Mouse (Mus musculus): ENCODE measurements around the gene Eif4g3. TPM values are rescaled to one million over a fixed set of nuclear protein-coding genes. Genes with fewer than 3 reads are reported as not detected.

Eif4g3 gene
- polyA plus RNA-seq (2012) = 81.1 and 118 TPM in 2 replicates

DNA sequence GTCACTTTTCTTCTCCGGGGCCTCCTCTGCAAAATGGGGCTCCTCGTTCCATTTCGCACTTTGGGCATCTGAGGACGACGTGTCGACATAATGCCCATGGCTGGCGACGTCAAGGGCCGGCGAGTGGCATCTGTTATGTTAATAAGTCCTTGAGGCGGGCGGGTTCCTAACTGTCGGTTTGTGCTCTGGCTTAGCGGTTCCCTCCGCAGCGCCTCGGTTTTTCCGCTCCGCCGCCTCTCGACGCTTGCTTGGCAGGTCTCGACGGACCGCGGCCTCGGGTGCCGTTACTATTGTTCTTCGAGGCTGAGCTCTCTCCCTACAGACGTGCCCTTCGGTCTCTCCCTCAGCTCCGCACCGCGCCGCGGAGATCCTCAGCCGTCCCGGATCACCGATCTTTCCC lies at the start of gene Eif4g3:
Eif4g3 (plus strand) TSS at position 133 of the 400 bp plus-strand sequence.

DNA sequence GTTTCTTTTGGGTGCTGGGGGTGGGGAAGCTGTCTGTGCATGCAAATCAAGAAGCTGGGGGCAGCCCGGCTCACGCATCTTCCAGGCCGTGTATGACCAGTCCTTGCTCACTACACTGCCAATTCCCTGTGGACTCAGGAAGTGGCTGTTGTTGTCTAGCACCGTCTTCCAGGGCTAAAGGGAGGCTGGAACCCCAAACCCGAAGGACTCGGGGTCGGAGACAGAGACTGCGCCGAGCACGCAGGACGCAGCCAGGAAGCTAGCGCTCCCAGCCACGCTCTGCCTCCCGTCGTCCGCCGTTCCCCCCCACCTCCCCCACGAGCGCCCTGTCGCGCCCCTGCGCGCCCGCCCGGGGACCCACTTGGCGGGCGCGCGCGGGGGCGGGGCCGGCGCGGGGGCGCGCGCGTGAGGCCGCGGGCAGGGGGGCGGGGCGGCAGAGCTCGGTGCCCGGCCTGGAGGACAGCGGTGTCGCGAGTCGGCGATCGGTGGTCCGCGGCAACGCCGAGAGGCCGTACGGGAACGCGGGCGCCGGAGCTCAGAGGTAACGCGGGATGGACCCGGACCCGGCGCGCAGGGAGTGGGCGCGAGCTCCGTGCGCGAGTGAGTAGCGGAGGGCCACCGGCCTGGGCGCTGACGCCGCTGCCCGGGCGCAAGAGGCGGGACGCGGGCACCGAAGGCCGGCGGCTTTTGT lies 223.5 kb downstream of the Eif4g3 start, which contains the start of gene Hp1bp3:
Hp1bp3 (plus strand) TSS at position 97 of the 691 bp plus-strand sequence.

DNA sequence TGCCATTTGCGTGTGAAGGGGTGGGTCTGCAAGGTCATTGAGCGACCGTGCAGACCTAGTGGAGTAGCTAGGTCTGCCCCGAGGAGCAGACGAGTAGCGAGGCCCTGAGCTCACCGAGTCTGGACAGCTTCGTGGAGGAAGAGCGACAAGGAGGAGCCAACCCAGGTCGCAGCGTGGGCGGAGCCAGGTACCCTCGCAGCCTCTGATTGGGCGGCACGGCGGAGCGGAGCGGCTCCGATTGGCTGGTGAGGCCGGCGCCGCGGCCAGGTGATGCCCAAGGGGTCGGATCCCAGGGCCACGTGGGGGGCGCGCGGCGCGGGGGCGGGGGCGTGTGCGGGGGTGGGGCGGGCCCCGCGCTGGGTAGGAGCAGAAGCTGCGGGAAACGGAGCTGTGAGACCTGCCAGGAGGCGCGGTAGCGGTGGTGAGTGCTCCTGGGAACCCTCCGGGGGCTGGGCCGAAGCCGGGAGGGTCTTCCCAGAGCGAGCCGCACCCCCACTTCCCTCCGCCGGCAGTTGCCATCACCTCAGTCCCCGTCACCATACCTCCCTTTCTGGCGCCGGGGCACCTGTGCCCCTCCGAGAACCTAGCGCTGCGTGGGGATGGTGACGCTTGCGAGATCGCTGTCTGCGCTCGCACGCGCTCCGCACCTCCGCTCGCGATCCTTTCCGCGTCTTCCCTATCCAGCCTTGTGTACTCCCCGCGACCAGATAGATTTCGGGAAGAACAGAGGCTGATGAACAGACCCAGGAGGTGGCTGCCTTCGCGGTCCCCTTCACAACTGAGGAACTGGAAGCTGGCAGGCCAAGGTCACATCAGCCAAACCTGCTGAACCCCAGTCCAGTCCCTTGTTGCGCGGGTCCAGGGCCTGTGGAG lies 257.5 kb downstream of the Eif4g3 start, which contains the start of the genes Sh2d5 and Kif17:
Sh2d5 (plus strand) TSS at position 316 of the 873 bp plus-strand sequence.
Kif17 (plus strand) TSS at position 348 of the 873 bp plus-strand sequence.

Other genes starting within 250 kb of the Eif4g3 start
- 0.89 and 0.95 TPM in 2 replicates for gene Alpl, start 196.6 kb upstream of the Eif4g3 start, polyA plus RNA-seq (2012)
- gene Ece1, start 130.8 kb upstream of the Eif4g3 start, polyA plus RNA-seq (2012) = 50.4 and 74.0 TPM in 2 replicates
- 82.6 and 101 TPM in 2 replicates for gene Hp1bp3, start 223.3 kb downstream of the Eif4g3 start, polyA plus RNA-seq (2012)

Measured in megakaryocyte-erythroid progenitor cell, adult 5 weeks (primary cell).